ENCODE assay signal across 18 mouse cellular contexts in genomic region chr11:94274206-94274867, GRCm38 (mm10). TPM values are rescaled to one million over a fixed set of nuclear protein-coding genes. Genes with fewer than 3 reads are reported as not detected.
DNase-seq lines count a peak whose midpoint lies in the region; ATAC-seq lines count a peak whose summit lies in the region.
"Had no signal": no experiment of that assay in that cellular context is flagged by ENCODE, and none has a peak within 500 bp of the region (broad histone marks: within the 10 kb centered on the region; RNA-seq: fewer than 3 reads in every experiment).

No protein-coding gene starts in this region.

- no peak overlapping the region for H3K4me3 ChIP-seq in liver, embryonic 13.5 days (replicated peaks)
- H3K4me3 ChIP-seq in midbrain, embryonic 13.5 days (replicated peaks), result no peak overlapping the region
- H3K4me3 ChIP-seq in forebrain, embryonic 13.5 days, result no peak overlapping the region
- H3K4me3 ChIP-seq: forebrain, embryonic 15.5 days had no signal

- peak overlapping the region; percentile 50 for H3K9ac ChIP-seq in liver, embryonic 13.5 days
- no peak overlapping the region for H3K9ac ChIP-seq in midbrain, embryonic 13.5 days (replicated peaks)
- no peak overlapping the region for H3K9ac ChIP-seq in forebrain, embryonic 13.5 days
- H3K9ac ChIP-seq: forebrain, embryonic 15.5 days; hindbrain, embryonic 14.5 days had no signal

- peak overlapping the region; percentile 78 for H3K27ac ChIP-seq in liver, embryonic 13.5 days
- no peak overlapping the region for H3K27ac ChIP-seq in midbrain, embryonic 13.5 days
- H3K27ac ChIP-seq in forebrain, embryonic 13.5 days, result no peak overlapping the region
- H3K27ac ChIP-seq: forebrain, embryonic 15.5 days; hindbrain, embryonic 14.5 days had no signal

- 52% methylated on average over 10 of the region's 10 CpGs for WGBS in liver, embryonic 13.5 days (ENCODE audit: insufficient replicate concordance)
- WGBS in midbrain, embryonic 13.5 days, result 88% methylated on average over 10 of the region's 10 CpGs
- WGBS in forebrain, embryonic 13.5 days, result 92% methylated on average over 10 of the region's 10 CpGs

- H3K36me3 ChIP-seq in liver, embryonic 13.5 days, result no peaks in the 10 kb centered on the region
- no peaks in the 10 kb centered on the region for H3K36me3 ChIP-seq in midbrain, embryonic 13.5 days
- H3K36me3 ChIP-seq in forebrain, embryonic 13.5 days (ENCODE audit: poor library complexity, severe bottlenecking), result no peaks in the 10 kb centered on the region
- H3K36me3 ChIP-seq: forebrain, embryonic 15.5 days had no signal

- DNase-seq in ovary, adult 18-20 months (ENCODE audit: low spot score), result peak; percentile 36
- no peak for DNase-seq in ovary, postnatal 14 days (ENCODE audit: low spot score)
- DNase-seq in liver, embryonic 13.5 days, result peak; percentile 69
- DNase-seq in urinary bladder, postnatal 25 days (ENCODE audit: low spot score), result peak; percentile 50
- DNase-seq in cerebellum, postnatal 4 days (ENCODE audit: low spot score in 2 of 2), result no peak
- DNase-seq: kidney, postnatal 10 days; lung, postnatal 4 days; right cerebral cortex, postnatal 25 days; thymus, adult 2 months had no signal

- H3K9me3 ChIP-seq in liver, embryonic 13.5 days (replicated peaks), result no peaks in the 10 kb centered on the region
- H3K9me3 ChIP-seq in midbrain, embryonic 13.5 days, result no peaks in the 10 kb centered on the region
- no peaks in the 10 kb centered on the region for H3K9me3 ChIP-seq in forebrain, embryonic 13.5 days (replicated peaks)
- H3K9me3 ChIP-seq: forebrain, embryonic 15.5 days had no signal

- H3K4me2 ChIP-seq in liver, embryonic 13.5 days, result peak overlapping the region; percentile 48
- no peak overlapping the region for H3K4me2 ChIP-seq in midbrain, embryonic 13.5 days (replicated peaks)
- no peak overlapping the region for H3K4me2 ChIP-seq in forebrain, embryonic 13.5 days
- H3K4me2 ChIP-seq: forebrain, embryonic 15.5 days; hindbrain, embryonic 14.5 days had no signal

- 0 out of 2 replicates have a peak, but pooled peaks cover 5% of the 10 kb centered on the region for H3K27me3 ChIP-seq in liver, embryonic 13.5 days
- no peaks in the 10 kb centered on the region for H3K27me3 ChIP-seq in midbrain, embryonic 13.5 days
- H3K27me3 ChIP-seq in forebrain, embryonic 13.5 days, result no peaks in the 10 kb centered on the region
- H3K27me3 ChIP-seq: forebrain, embryonic 15.5 days; Patski had no signal

- ATAC-seq in common myeloid progenitor, adult 5-6 weeks (replicated peaks; ENCODE audit: low read depth, poor library complexity, severe bottlenecking), result 0 out of 2 replicates have a peak, but pooled peaks have one; percentile 26
- ATAC-seq in liver, embryonic 13.5 days (ENCODE audit: low read depth), result peak; percentile 81
- ATAC-seq in midbrain, embryonic 13.5 days, result no peak
- ATAC-seq in forebrain, embryonic 13.5 days, result no peak
- ATAC-seq: forebrain, embryonic 15.5 days; Patski had no signal

- H3K4me1 ChIP-seq in liver, embryonic 13.5 days (replicated peaks), result peaks cover 61% of the 10 kb centered on the region
- peaks cover 10% of the 10 kb centered on the region; the same call in 1 of the 2 replicates for H3K4me1 ChIP-seq in midbrain, embryonic 13.5 days (replicated peaks)
- peaks cover 7% of the 10 kb centered on the region; the same call in 1 of the 2 replicates for H3K4me1 ChIP-seq in forebrain, embryonic 13.5 days

RNA-seq across cellular contexts. Expression of gene Gm21885, which starts 7.3 kb away (rescaled TPM):
- total RNA-seq in common myeloid progenitor, adult 5-6 weeks (2017), result not detected in 2 replicates
- polyA plus RNA-seq in liver, embryonic 13.5 days (2015; fragmentation: Nextera tagmentation; extraction: Ambion mirVana), result not detected in 2 replicates
- polyA plus RNA-seq in midbrain, embryonic 13.5 days (2015; fragmentation: Nextera tagmentation; extraction: Ambion mirVana), result 0.54 TPM in 1 of 2 replicates, not detected in the other
- polyA plus RNA-seq in forebrain, embryonic 13.5 days (2015; fragmentation: Nextera tagmentation; extraction: Ambion mirVana), result 0.68 TPM in 1 of 2 replicates, not detected in the other
- total RNA-seq: gastrocnemius, postnatal 4 days; left cerebral cortex, postnatal 25 days had no signal
- polyA plus RNA-seq: cortical plate, adult 2 months; hindbrain, embryonic 14.5 days; Patski; thymus, adult 2 months had no signal

RNA-seq across cellular contexts. Expression of gene Wfikkn2, which starts 28.5 kb away (rescaled TPM):
- total RNA-seq in common myeloid progenitor, adult 5-6 weeks (2017), result 0.41 and 0.58 TPM in 2 replicates
- polyA plus RNA-seq in liver, embryonic 13.5 days (2015; fragmentation: Nextera tagmentation; extraction: Ambion mirVana), result 0.22 and 0.23 TPM in 2 replicates
- polyA plus RNA-seq in midbrain, embryonic 13.5 days (2015; fragmentation: Nextera tagmentation; extraction: Ambion mirVana), result 2.9 and 3.4 TPM in 2 replicates
- polyA plus RNA-seq in forebrain, embryonic 13.5 days (2015; fragmentation: Nextera tagmentation; extraction: Ambion mirVana), result 3.7 and 4.6 TPM in 2 replicates

RNA-seq across cellular contexts. Expression of gene Luc7l3, which starts 47.5 kb away (rescaled TPM):
- total RNA-seq in common myeloid progenitor, adult 5-6 weeks (2017), result 345 and 486 TPM in 2 replicates
- 53.4 and 68.8 TPM in 2 replicates for polyA plus RNA-seq in liver, embryonic 13.5 days (2015; fragmentation: Nextera tagmentation; extraction: Ambion mirVana)
- polyA plus RNA-seq in midbrain, embryonic 13.5 days (2015; fragmentation: Nextera tagmentation; extraction: Ambion mirVana), result 165 and 170 TPM in 2 replicates
- polyA plus RNA-seq in forebrain, embryonic 13.5 days (2015; fragmentation: Nextera tagmentation; extraction: Ambion mirVana), result 164 and 173 TPM in 2 replicates

RNA-seq across cellular contexts. Expression of gene Ankrd40, which starts 53.5 kb away (rescaled TPM):
- 32.2 and 56.7 TPM in 2 replicates for total RNA-seq in common myeloid progenitor, adult 5-6 weeks (2017)
- polyA plus RNA-seq in liver, embryonic 13.5 days (2015; fragmentation: Nextera tagmentation; extraction: Ambion mirVana), result 5.2 and 5.5 TPM in 2 replicates
- 10.0 and 11.0 TPM in 2 replicates for polyA plus RNA-seq in midbrain, embryonic 13.5 days (2015; fragmentation: Nextera tagmentation; extraction: Ambion mirVana)
- 10.5 and 10.6 TPM in 2 replicates for polyA plus RNA-seq in forebrain, embryonic 13.5 days (2015; fragmentation: Nextera tagmentation; extraction: Ambion mirVana)

Comparison
In these comparisons a context has a peak if more than half of its experiments do, and no peak if none do; other contexts are left out.
1. DNase-seq: peak in ovary, adult 18-20 months (single experiment), liver, embryonic 13.5 days (single experiment) and urinary bladder, postnatal 25 days (single experiment); none in ovary, postnatal 14 days (single experiment) and cerebellum, postnatal 4 days (0 of 2).
2. ATAC-seq: peak in common myeloid progenitor, adult 5-6 weeks (single experiment) and liver, embryonic 13.5 days (single experiment); none in midbrain, embryonic 13.5 days (single experiment) and forebrain, embryonic 13.5 days (single experiment).